Mouse (Mus musculus): ENCODE results near the gene Hus1b. TPM values are rescaled to one million over a fixed set of nuclear protein-coding genes. Genes with fewer than 3 reads are reported as not detected.

Hus1b gene
- polyA plus RNA-seq, 1 experiment from 2014 or later = not detected

DNA sequence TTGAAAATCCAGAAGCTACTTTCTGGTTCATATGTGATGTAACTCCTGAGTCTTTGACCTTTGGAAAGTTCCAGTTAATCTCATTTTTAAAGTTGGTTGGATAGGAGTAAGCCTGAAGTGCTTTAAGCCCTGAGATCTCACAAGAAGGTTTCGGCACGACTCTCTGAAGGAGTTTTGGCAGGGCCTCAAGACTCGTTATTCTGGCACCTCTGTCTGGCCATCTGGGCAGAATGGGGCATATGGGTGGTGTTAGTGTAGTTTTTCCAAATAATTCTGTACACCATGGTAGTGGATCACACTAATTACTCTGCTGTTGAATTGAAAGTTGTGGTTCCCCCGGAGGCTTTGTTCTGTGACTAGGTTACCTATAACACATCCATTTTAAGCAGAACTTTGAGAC is 30.7 kb upstream of the Hus1b start:
- H3K27me3 ChIP-seq = no peaks in the 10 kb centered on the region
- DNase-seq (ENCODE audit: low read depth, low spot score) (no peak), ATAC-seq (no peak)
- TF ChIP-seq CTCF (IDR thresholded peaks at IDR 0.05) = no peak
- ChIA-PET CTCF (interaction anchor here (0.9 to 1.6 kb wide), 2 partner anchors 18 to 90 kb away, joined by 3 to 5 read pairs; no protein-coding TSS in a partner anchor), POLR2A (no interaction called here)
- in situ Hi-C loops (cut with MboI; ENCODE audit: low pct_unique_long_range_greater_than_20kb) = no loop called here

- POLR2A ChIA-PET = no interaction called here
- in situ Hi-C loops (cut with MboI; ENCODE audit: low pct_unique_long_range_greater_than_20kb) = no loop called here
- no peak for TF ChIP-seq CTCF (IDR thresholded peaks at IDR 0.05)
Measured at GRCm38 (mm10) chr13:30976536-30977084, 29.1 kb upstream of the Hus1b start.

DNA sequence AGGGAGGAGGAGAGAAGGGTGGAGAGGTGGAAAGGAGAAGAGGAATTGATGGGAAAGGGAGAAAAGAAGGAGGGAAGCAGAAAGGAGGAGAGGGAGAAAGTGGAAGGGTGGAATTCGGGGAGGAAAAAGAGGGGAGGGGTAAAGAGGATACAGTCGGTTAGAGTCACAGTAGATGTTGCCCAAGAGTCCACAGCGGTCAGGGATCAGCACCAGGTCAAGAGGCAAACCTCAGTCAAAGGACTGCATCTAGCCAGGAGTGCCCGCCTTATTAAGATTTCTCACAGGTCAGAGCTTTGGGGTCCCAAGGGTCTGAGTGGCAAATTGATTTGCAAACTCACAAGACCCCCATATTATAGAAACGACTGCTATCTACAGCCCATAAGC is 26.7 kb upstream of the Hus1b start:
- no peak for DNase-seq (ENCODE audit: low read depth, low spot score)
- ChIA-PET CTCF (interaction anchor here (0.6 to 1.0 kb wide), 2 partner anchors 77 to 408 kb away, joined by 3 read pairs; no protein-coding TSS in a partner anchor), POLR2A (no interaction called here)
- in situ Hi-C loops (cut with MboI; ENCODE audit: low pct_unique_long_range_greater_than_20kb) = no loop called here
- H3K27me3 ChIP-seq = no peaks in the 10 kb centered on the region
- no peak for ATAC-seq
- TF ChIP-seq CTCF (IDR thresholded peaks at IDR 0.05) = no peak

More at GRCm38 (mm10) chr13:30976536-30977084, 29.1 kb upstream of the Hus1b start:
- H3K27me3 ChIP-seq = no peaks in the 10 kb centered on the region
- ATAC-seq = no peak
- CTCF ChIA-PET = interaction anchor here (1.2 kb wide), 1 partner anchor 20 kb away, joined by 3 read pairs; no protein-coding TSS in a partner anchor
- no peak for DNase-seq (ENCODE audit: low read depth, low spot score)

DNA sequence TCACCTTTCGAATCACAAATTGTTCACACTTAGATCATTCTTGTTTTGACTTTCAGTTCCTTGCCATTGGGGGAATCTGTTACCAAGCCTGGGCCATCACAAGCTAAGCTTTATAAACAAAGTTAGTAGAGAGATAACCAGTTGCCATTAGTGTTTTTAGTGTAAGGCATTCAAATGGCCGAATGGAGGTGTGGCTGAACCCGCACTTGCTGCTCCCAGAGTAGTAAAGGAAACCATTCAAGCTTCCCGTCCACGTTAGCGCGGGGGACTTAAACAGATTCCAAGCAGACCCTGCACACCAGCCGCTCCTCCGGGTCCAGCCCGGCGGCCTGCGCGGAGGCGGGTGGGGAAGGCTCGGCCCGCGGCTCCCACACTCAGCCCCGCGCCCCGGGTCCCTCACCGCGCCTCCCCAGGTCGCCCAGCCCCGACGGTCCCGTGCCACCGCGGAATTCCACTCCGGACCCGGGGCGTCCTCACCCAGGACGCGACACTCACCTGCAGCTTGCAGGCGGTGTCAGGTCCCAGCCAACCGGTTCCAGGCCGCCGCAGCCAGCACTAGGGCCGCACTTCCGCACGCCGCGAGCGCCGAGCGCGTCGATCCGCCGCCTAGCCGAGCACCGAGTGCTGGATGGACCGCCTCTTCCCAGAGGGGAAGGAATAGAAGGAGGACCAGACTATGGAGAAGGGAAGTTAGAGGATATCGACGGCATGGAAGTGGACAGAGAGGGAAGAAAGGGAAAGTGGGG is 26.1 kb upstream of the Hus1b start, which contains the start of the genes Exoc2 and Gm5447:
Gene Exoc2, minus strand, starts transcription at position 593 of the 746 bp plus-strand sequence.
Gene Gm5447, plus strand, starts transcription at position 704 of the 746 bp plus-strand sequence.
- CTCF ChIA-PET = no interaction called here
- in situ Hi-C loops (cut with MboI; ENCODE audit: low pct_unique_long_range_greater_than_20kb) = no loop called here
- POLR2A ChIA-PET = interaction anchor here (1.3 kb wide), 1 partner anchor 11 kb away, joined by 3 read pairs; no protein-coding TSS in a partner anchor
- no peaks in the 10 kb centered on the region for H3K27me3 ChIP-seq
- ATAC-seq (peak; percentile 91), DNase-seq (ENCODE audit: low read depth, low spot score) (no peak)
- no peak for TF ChIP-seq CTCF (IDR thresholded peaks at IDR 0.05)

DNA sequence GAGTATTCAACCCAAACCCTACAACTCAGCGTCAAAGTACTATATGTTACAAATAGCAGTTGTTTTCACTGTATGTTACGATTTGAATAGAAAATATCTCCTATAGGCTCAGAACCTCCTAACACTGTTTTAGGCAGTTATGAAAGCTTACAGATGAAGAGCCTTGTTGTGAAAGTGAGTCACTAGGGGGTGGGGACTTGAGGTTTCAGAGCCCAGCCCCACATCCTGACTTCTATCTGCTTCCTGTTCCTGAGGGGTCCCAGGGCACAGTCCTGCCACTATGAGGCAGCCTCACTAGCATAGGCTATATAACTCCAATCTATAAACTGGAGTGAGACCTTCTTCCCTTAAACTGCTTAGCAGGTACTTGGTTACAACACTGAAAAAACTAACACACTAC is 24.5 kb upstream of the Hus1b start:
- H3K27me3 ChIP-seq = no peaks in the 10 kb centered on the region
- ATAC-seq = no peak
- ChIA-PET POLR2A (no interaction called here), CTCF (no interaction called here)
- in situ Hi-C loops (cut with MboI; ENCODE audit: low pct_unique_long_range_greater_than_20kb) = no loop called here
- no peak for DNase-seq (ENCODE audit: low read depth, low spot score)
- peak; percentile 12 for TF ChIP-seq CTCF (IDR thresholded peaks at IDR 0.05)

DNA sequence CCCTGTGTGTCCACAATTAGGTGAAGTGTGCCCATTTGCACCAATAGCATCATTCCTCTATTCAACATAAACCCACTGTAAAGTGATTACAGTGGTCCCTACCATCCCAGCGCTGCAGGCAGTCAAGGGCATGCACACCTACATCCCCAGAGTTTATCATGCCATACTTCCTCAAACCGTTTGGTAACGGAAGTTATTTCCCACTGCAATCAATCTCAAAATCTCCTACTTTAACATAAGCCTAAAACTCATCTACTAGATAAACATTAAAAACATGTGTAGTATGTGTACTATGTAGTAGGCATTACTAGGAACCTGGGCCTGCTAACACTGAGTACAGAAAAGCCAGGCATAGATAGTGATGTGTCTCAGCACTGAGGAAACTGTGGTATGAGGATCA is 23.5 kb upstream of the Hus1b start:
- DNase-seq (ENCODE audit: low read depth, low spot score) (no peak), ATAC-seq (no peak)
- no peak for TF ChIP-seq CTCF (IDR thresholded peaks at IDR 0.05)
- ChIA-PET POLR2A (no interaction called here), CTCF (no interaction called here)
- no peaks in the 10 kb centered on the region for H3K27me3 ChIP-seq
- in situ Hi-C loops (cut with MboI; ENCODE audit: low pct_unique_long_range_greater_than_20kb) = no loop called here

GRCm38 (mm10) chr13:30968311-30968710 is 20.8 kb upstream of the Hus1b start:
- TF ChIP-seq CTCF (IDR thresholded peaks at IDR 0.05) = no peak
- in situ Hi-C loops (cut with MboI; ENCODE audit: low pct_unique_long_range_greater_than_20kb) = no loop called here
- no peaks in the 10 kb centered on the region for H3K27me3 ChIP-seq
- POLR2A ChIA-PET = no interaction called here
- CTCF ChIA-PET = interaction anchor here (1.5 kb wide), 2 partner anchors 13 to 17 kb away, joined by 4 to 7 read pairs; no protein-coding TSS in a partner anchor
- ATAC-seq (no peak), DNase-seq (ENCODE audit: low read depth, low spot score) (no peak)

DNA sequence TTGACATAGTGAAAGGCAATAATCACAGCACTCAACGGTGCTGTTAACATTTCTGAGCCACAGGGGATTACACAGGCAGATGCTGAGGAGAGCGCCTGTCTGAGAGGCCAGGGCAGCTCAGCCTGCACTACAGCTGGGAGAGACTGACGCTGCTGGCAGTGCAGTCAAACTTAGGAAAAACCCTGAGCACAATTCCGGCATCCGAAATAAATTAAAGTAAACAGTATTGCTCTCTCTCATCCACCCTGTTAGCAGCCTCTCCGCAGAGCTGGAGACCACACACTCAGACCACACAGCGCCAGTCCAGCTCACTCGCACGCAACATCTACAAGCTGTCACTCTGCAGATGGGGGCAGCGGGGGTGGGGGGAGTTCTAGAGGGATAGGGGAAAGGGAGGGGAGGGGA is 18.9 kb upstream of the Hus1b start:
- no peaks in the 10 kb centered on the region for H3K27me3 ChIP-seq
- TF ChIP-seq CTCF (IDR thresholded peaks at IDR 0.05) = no peak
- DNase-seq (ENCODE audit: low read depth, low spot score) (no peak), ATAC-seq (no peak)
- ChIA-PET POLR2A (no interaction called here), CTCF (interaction anchor here (1.2 to 1.4 kb wide), 2 partner anchors 18 to 86 kb away, joined by 3 read pairs; no protein-coding TSS in a partner anchor)
- in situ Hi-C loops (cut with MboI; ENCODE audit: low pct_unique_long_range_greater_than_20kb) = no loop called here

DNA sequence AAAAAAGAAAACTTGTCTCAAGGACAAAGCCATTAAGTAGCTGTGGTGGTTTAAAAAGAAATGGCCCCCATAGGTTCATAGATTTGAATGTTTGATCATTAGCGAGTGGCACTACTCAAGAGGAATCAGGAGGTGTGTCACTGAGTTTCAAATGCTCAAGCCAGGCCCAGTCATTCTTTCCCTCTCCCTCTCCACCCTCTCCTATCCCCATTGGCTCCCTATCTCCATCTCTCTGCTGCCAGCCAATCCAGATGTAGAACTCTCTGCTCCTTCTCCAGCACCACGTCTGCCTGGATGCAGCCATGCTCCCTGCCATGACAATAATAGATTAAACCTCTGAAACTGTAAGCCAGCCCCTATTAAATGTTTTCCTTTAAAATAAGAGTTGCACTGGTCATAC is 14.4 kb upstream of the Hus1b start:
- DNase-seq (ENCODE audit: low read depth, low spot score) = no peak
- no peak for TF ChIP-seq CTCF (IDR thresholded peaks at IDR 0.05)
- ATAC-seq = no peak
- POLR2A ChIA-PET = interaction anchor here (0.6 kb wide), 1 partner anchor 802 kb away, joined by 3 read pairs; no protein-coding TSS in a partner anchor
- in situ Hi-C loops (cut with MboI; ENCODE audit: low pct_unique_long_range_greater_than_20kb) = no loop called here
- H3K27me3 ChIP-seq = no peaks in the 10 kb centered on the region
- CTCF ChIA-PET = no interaction called here

DNA sequence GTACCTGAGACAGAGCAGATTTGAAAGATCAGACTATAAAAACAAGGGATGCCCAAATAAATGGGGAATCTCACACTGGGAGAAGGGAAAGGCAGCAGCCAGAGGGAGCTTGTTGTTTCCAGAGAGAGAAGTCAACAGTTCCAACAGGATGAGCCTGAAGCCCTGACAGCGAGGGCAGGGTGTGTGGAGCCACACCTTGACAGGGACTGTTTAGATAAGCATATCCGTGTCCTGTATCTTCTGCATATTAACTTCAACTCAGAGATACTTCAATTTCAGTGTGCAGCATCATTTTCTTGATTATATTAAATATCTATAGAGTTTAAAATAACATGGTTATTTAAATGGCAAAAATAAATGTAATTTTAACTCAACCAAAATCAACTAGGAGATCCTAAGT is 13.2 kb upstream of the Hus1b start:
- TF ChIP-seq CTCF (IDR thresholded peaks at IDR 0.05) = no peak
- H3K27me3 ChIP-seq = no peaks in the 10 kb centered on the region
- ATAC-seq (no peak), DNase-seq (ENCODE audit: low read depth, low spot score) (no peak)
- in situ Hi-C loops (cut with MboI; ENCODE audit: low pct_unique_long_range_greater_than_20kb) = no loop called here
- CTCF ChIA-PET = interaction anchor here (1.1 to 1.4 kb wide), 2 partner anchors 15 to 17 kb away, joined by 3 read pairs; no protein-coding TSS in a partner anchor
- POLR2A ChIA-PET = interaction anchor here (1.5 kb wide), 1 partner anchor 10 kb away, joined by 5 read pairs; no protein-coding TSS in a partner anchor

DNA sequence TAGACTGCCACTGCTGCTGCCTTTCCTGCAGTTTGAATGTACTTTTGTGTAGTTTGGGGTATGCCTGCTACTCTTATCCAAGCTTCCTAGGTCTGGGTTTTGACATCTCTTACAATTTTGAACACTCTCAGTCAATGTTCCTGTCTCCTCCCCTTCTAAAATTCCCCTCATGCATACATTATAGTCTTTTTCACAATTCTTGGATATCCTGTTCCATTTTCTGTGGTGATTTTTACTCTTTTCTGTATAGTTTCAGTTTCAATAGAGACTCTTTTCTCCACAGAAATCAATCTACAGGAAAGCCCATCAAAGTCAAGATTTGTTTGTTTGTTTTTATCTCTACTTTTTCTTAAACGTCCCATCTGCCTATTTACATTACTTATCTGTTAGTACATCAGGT is 6.0 kb upstream of the Hus1b start:
- DNase-seq (ENCODE audit: low read depth, low spot score) (no peak), ATAC-seq (no peak)
- H3K27me3 ChIP-seq = no peaks in the 10 kb centered on the region
- CTCF ChIA-PET = interaction anchor here (1.2 to 2.0 kb wide), 2 partner anchors 10 to 24 kb away, joined by 3 to 5 read pairs; no protein-coding TSS in a partner anchor
- no peak for TF ChIP-seq CTCF (IDR thresholded peaks at IDR 0.05)
- POLR2A ChIA-PET = no interaction called here
- in situ Hi-C loops (cut with MboI; ENCODE audit: low pct_unique_long_range_greater_than_20kb) = no loop called here

Measured in Patski (cell line).